Mouse (Mus musculus): ENCODE measurements around the gene Gak. TPM values are rescaled to one million over a fixed set of nuclear protein-coding genes. Genes with fewer than 3 reads are reported as not detected.

The Gak gene
- polyA plus RNA-seq, 1 experiment from 2014 or later, result 26.6 TPM

- ATAC-seq (ENCODE audit: insufficient read depth), result no peak
- Histone ChIP-seq H3K4me1 (replicated peaks) (no peaks in the 10 kb centered on the region; the same call in 1 of the 2 replicates), H3K9me3 (replicated peaks) (no peaks in the 10 kb centered on the region), H3K9ac (no peak overlapping the region), H3K36me3 (replicated peaks) (no peaks in the 10 kb centered on the region), H3K4me3 (replicated peaks) (no peak overlapping the region), H3K27me3 (peaks cover 62% of the 10 kb centered on the region), H3K4me2 (no peak overlapping the region), H3K27ac (replicated peaks) (no peak overlapping the region)
- 68% methylated on average over 5 of the region's 5 CpGs for WGBS (ENCODE audit: insufficient replicate concordance)
Measured at GRCm38 (mm10) chr5:108547636-108548035, 81.9 kb downstream of the Gak start.

- no peak overlapping the region for H3K9ac ChIP-seq
- no peaks in the 10 kb centered on the region for H3K4me1 ChIP-seq (replicated peaks)
- no peaks in the 10 kb centered on the region for H3K9me3 ChIP-seq (replicated peaks)
- H3K36me3 ChIP-seq (replicated peaks), result no peaks in the 10 kb centered on the region
- ATAC-seq (ENCODE audit: insufficient read depth), result no peak
- no peak overlapping the region for H3K27ac ChIP-seq (replicated peaks)
- peaks cover 23% of the 10 kb centered on the region for H3K27me3 ChIP-seq
- 44% methylated on average over 7 of the region's 7 CpGs for WGBS (ENCODE audit: insufficient replicate concordance)
- H3K4me3 ChIP-seq (replicated peaks), result no peak overlapping the region
- H3K4me2 ChIP-seq, result no peak overlapping the region
Measured at GRCm38 (mm10) chr5:108543516-108544291, 85.9 kb downstream of the Gak start.

- Histone ChIP-seq H3K9me3 (replicated peaks) (no peaks in the 10 kb centered on the region), H3K27me3 (no peaks in the 10 kb centered on the region), H3K36me3 (replicated peaks) (no peaks in the 10 kb centered on the region), H3K9ac (no peak overlapping the region), H3K4me1 (replicated peaks) (no peaks in the 10 kb centered on the region), H3K4me2 (no peak overlapping the region), H3K27ac (replicated peaks) (no peak overlapping the region), H3K4me3 (replicated peaks) (no peak overlapping the region)
- ATAC-seq (ENCODE audit: insufficient read depth), result no peak
- 76% methylated on average over 2 of the region's 2 CpGs for WGBS (ENCODE audit: insufficient replicate concordance)
Measured at GRCm38 (mm10) chr5:108534188-108534587, 95.4 kb downstream of the Gak start.

GRCm38 (mm10) chr5:108522597-108522996 is 107.0 kb downstream of the Gak start:
- H3K4me3 ChIP-seq (replicated peaks), result no peak overlapping the region
- H3K4me1 ChIP-seq (replicated peaks), result no peaks in the 10 kb centered on the region
- no peak overlapping the region for H3K4me2 ChIP-seq
- 0 out of 2 replicates have a peak, but pooled peaks cover 4% of the 10 kb centered on the region for H3K27me3 ChIP-seq
- no peak overlapping the region for H3K27ac ChIP-seq (replicated peaks)
- H3K36me3 ChIP-seq (replicated peaks), result no peaks in the 10 kb centered on the region
- no peak overlapping the region for H3K9ac ChIP-seq
- 49% methylated on average over 3 of the region's 3 CpGs for WGBS (ENCODE audit: insufficient replicate concordance)
- no peaks in the 10 kb centered on the region for H3K9me3 ChIP-seq (replicated peaks)
- ATAC-seq (ENCODE audit: insufficient read depth), result no peak

GRCm38 (mm10) chr5:108521896-108522295 is 107.7 kb downstream of the Gak start:
- Histone ChIP-seq H3K4me2 (no peak overlapping the region), H3K4me3 (replicated peaks) (no peak overlapping the region), H3K4me1 (replicated peaks) (no peaks in the 10 kb centered on the region), H3K27me3 (0 out of 2 replicates have a peak, but pooled peaks cover 4% of the 10 kb centered on the region), H3K9me3 (replicated peaks) (no peaks in the 10 kb centered on the region), H3K27ac (replicated peaks) (no peak overlapping the region), H3K9ac (no peak overlapping the region), H3K36me3 (replicated peaks) (no peaks in the 10 kb centered on the region)
- 66% methylated on average over 3 of the region's 3 CpGs for WGBS (ENCODE audit: insufficient replicate concordance)
- no peak for ATAC-seq (ENCODE audit: insufficient read depth)

GRCm38 (mm10) chr5:108521016-108521415 is 108.5 kb downstream of the Gak start:
- no peaks in the 10 kb centered on the region for H3K36me3 ChIP-seq (replicated peaks)
- 0 out of 2 replicates have a peak, but pooled peaks cover 4% of the 10 kb centered on the region for H3K27me3 ChIP-seq
- no peak overlapping the region for H3K9ac ChIP-seq
- H3K9me3 ChIP-seq (replicated peaks), result no peaks in the 10 kb centered on the region
- H3K4me3 ChIP-seq (replicated peaks), result no peak overlapping the region
- WGBS (ENCODE audit: insufficient replicate concordance), result 42% methylated on average over 2 of the region's 2 CpGs
- H3K4me2 ChIP-seq, result no peak overlapping the region
- no peaks in the 10 kb centered on the region for H3K4me1 ChIP-seq (replicated peaks)
- no peak for ATAC-seq (ENCODE audit: insufficient read depth)
- H3K27ac ChIP-seq (replicated peaks), result no peak overlapping the region

- H3K4me2 ChIP-seq, result no peak overlapping the region
- H3K4me3 ChIP-seq (replicated peaks), result no peak overlapping the region
- H3K4me1 ChIP-seq (replicated peaks), result no peaks in the 10 kb centered on the region
- no peaks in the 10 kb centered on the region for H3K36me3 ChIP-seq (replicated peaks)
- no peak overlapping the region for H3K27ac ChIP-seq (replicated peaks)
- no peak for ATAC-seq (ENCODE audit: insufficient read depth)
- 62% methylated on average over 7 of the region's 7 CpGs for WGBS (ENCODE audit: insufficient replicate concordance)
- no peak overlapping the region for H3K9ac ChIP-seq
- no peaks in the 10 kb centered on the region for H3K9me3 ChIP-seq (replicated peaks)
- H3K27me3 ChIP-seq, result 0 out of 2 replicates have a peak, but pooled peaks cover 4% of the 10 kb centered on the region
Measured at GRCm38 (mm10) chr5:108520153-108520552, 109.4 kb downstream of the Gak start.

Other genes starting within 250 kb of the Gak start
- 0.12 TPM in 1 of 2 replicates, not detected in the other for gene Pde6b, start 241.4 kb downstream of the Gak start, polyA plus RNA-seq (2015; fragmentation: Nextera tagmentation; extraction: Ambion mirVana)
- gene Atp5k, start 195.3 kb downstream of the Gak start, polyA plus RNA-seq (2015; fragmentation: Nextera tagmentation; extraction: Ambion mirVana), result 155 and 216 TPM in 2 replicates
- gene Mfsd7a, start 180.9 kb downstream of the Gak start, polyA plus RNA-seq (2015; fragmentation: Nextera tagmentation; extraction: Ambion mirVana), result 0.16 and 0.28 TPM in 2 replicates
- 5.3 and 5.8 TPM in 2 replicates for gene Pcgf3, start 168.5 kb downstream of the Gak start, polyA plus RNA-seq (2015; fragmentation: Nextera tagmentation; extraction: Ambion mirVana)
- 0.08 TPM in 1 of 2 replicates, not detected in the other for gene Cplx1, start 79.7 kb downstream of the Gak start, polyA plus RNA-seq (2015; fragmentation: Nextera tagmentation; extraction: Ambion mirVana)
- gene Tmem175, start within 50 bp of the Gak start, polyA plus RNA-seq (2015; fragmentation: Nextera tagmentation; extraction: Ambion mirVana), result 10.5 and 11.9 TPM in 2 replicates
- 4.2 and 5.8 TPM in 2 replicates for gene Idua, start 30.6 kb upstream of the Gak start, polyA plus RNA-seq (2015; fragmentation: Nextera tagmentation; extraction: Ambion mirVana)
- gene Dgkq, start 39.9 kb upstream of the Gak start, polyA plus RNA-seq (2015; fragmentation: Nextera tagmentation; extraction: Ambion mirVana), result 2.7 and 3.1 TPM in 2 replicates
- gene Slc26a1, start 45.8 kb upstream of the Gak start, polyA plus RNA-seq (2015; fragmentation: Nextera tagmentation; extraction: Ambion mirVana), result 18.6 and 22.2 TPM in 2 replicates
- 9.2 and 9.6 TPM in 2 replicates for gene Fgfrl1, start 62.6 kb upstream of the Gak start, polyA plus RNA-seq (2015; fragmentation: Nextera tagmentation; extraction: Ambion mirVana)
- 3.4 and 3.5 TPM in 2 replicates for gene Rnf212, start 145.2 kb upstream of the Gak start, polyA plus RNA-seq (2015; fragmentation: Nextera tagmentation; extraction: Ambion mirVana)
- gene Tmed11, start 165.6 kb upstream of the Gak start, polyA plus RNA-seq (2015; fragmentation: Nextera tagmentation; extraction: Ambion mirVana), result not detected in 2 replicates
- not detected in 2 replicates for gene Vmn2r8, start 179.1 kb upstream of the Gak start, polyA plus RNA-seq (2015; fragmentation: Nextera tagmentation; extraction: Ambion mirVana)
- not detected in 2 replicates for gene Vmn2r9, start 222.8 kb upstream of the Gak start, polyA plus RNA-seq (2015; fragmentation: Nextera tagmentation; extraction: Ambion mirVana)